13 mouse cellular contexts compared by ENCODE assay signal in the genomic region with DNA sequence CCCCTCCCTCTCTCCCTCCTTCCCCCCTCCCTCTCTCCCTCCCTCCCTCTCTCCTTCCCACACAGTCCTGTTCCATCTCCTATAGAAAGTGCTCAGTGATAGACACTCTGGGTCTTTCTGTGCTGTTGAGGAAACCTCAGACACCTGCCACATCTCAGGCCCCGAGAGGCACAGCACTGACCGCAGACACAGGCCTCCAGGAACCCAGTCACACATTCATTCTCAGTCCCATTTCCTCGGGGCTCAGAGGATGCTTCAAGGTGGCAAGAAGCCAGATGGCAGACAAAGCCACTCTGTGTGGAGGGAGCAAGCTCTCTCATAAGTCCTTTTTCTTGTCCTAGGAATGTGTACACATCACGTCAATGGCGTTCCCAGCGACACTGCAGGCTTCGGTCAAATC.
A peak's percentile ranks its signal among the peaks of the same experiment; 100 is the strongest.
DNase-seq lines count a peak whose midpoint lies in the region; ATAC-seq and TF ChIP-seq lines count a peak whose summit lies in the region.
"Had no signal": no experiment of that assay in that cellular context is flagged by ENCODE, and none has a peak within 500 bp of the region (broad histone marks: within the 10 kb centered on the region; RNA-seq: fewer than 3 reads in every experiment).

No protein-coding gene starts in this region.

- WGBS in forebrain, embryonic 14.5 days = 57% methylated on average over 7 of the region's 7 CpGs
- 81% methylated on average over 7 of the region's 7 CpGs for WGBS in forebrain, embryonic 12.5 days
- WGBS in lung, embryonic 15.5 days = 48% methylated on average over 7 of the region's 7 CpGs
- 36% methylated on average over 7 of the region's 7 CpGs for WGBS in hindbrain, postnatal 0 days

- H3K27ac ChIP-seq in forebrain, embryonic 14.5 days (ENCODE audit: low read depth, low read length) = no peak overlapping the region
- H3K27ac ChIP-seq in forebrain, embryonic 12.5 days = no peak overlapping the region
- no peak overlapping the region for H3K27ac ChIP-seq in lung, embryonic 15.5 days
- H3K27ac ChIP-seq in hindbrain, postnatal 0 days = peak overlapping the region; percentile 54; the same call in 1 of the 2 replicates
- H3K27ac ChIP-seq: heart, embryonic 15.5 days; liver, embryonic 13.5 days had no signal

- peak; percentile 45; the same call in 1 of the 2 replicates for ATAC-seq in forebrain, embryonic 14.5 days
- ATAC-seq in forebrain, embryonic 12.5 days (ENCODE audit: low FRiP score) = no peak
- peak; percentile 53; the same call in 1 of the 2 replicates for ATAC-seq in lung, embryonic 15.5 days (ENCODE audit: borderline replicate concordance, extremely low read depth, low FRiP score, low TSS enrichment)
- ATAC-seq in hindbrain, postnatal 0 days = peak; percentile 81
- ATAC-seq in activated CD4-positive, CD25-positive, alpha-beta regulatory T cell, adult 4 months = no peak
- ATAC-seq: Patski had no signal

- no peak for TF ChIP-seq POLR2A in brain, embryonic 14.5 days (IDR thresholded peaks at IDR 0.05; ENCODE audit: borderline replicate concordance, extremely low read depth, insufficient read depth, insufficient read length, poor library complexity, severe bottlenecking)

- H3K4me3 ChIP-seq in forebrain, embryonic 14.5 days (ENCODE audit: low read depth, low read length) = no peak overlapping the region
- H3K4me3 ChIP-seq in forebrain, embryonic 12.5 days (replicated peaks) = no peak overlapping the region
- H3K4me3 ChIP-seq in lung, embryonic 15.5 days = no peak overlapping the region
- H3K4me3 ChIP-seq in hindbrain, postnatal 0 days (ENCODE audit: low read length) = no peak overlapping the region
- H3K4me3 ChIP-seq: heart, embryonic 15.5 days; liver, embryonic 13.5 days had no signal

- peak; percentile 56 for DNase-seq in forebrain, embryonic 14.5 days (ENCODE audit: low spot score)
- no peak for DNase-seq in lung, postnatal 25 days (ENCODE audit: low spot score)
- DNase-seq in brain, embryonic 14.5 days (ENCODE audit: low read depth) = peak; percentile 79
- peak; percentile 78 for DNase-seq in hindbrain, postnatal 0 days (ENCODE audit: low spot score)
- DNase-seq in kidney, postnatal 36 days = no peak
- DNase-seq: adrenal gland, postnatal 10 days; kidney, adult 2 months; liver, embryonic 13.5 days had no signal

- H3K9me3 ChIP-seq in forebrain, embryonic 14.5 days (replicated peaks; ENCODE audit: control insufficient read depth, low read length) = no peaks in the 10 kb centered on the region
- no peaks in the 10 kb centered on the region for H3K9me3 ChIP-seq in forebrain, embryonic 12.5 days
- no peaks in the 10 kb centered on the region for H3K9me3 ChIP-seq in lung, embryonic 15.5 days
- H3K9me3 ChIP-seq in hindbrain, postnatal 0 days (ENCODE audit: low read length) = no peaks in the 10 kb centered on the region
- H3K9me3 ChIP-seq: heart, embryonic 15.5 days; liver, embryonic 13.5 days had no signal

- no peaks in the 10 kb centered on the region for H3K36me3 ChIP-seq in forebrain, embryonic 14.5 days (ENCODE audit: control insufficient read depth, insufficient read depth, low read length)
- H3K36me3 ChIP-seq in forebrain, embryonic 12.5 days (replicated peaks) = no peaks in the 10 kb centered on the region
- H3K36me3 ChIP-seq in lung, embryonic 15.5 days = no peaks in the 10 kb centered on the region
- H3K36me3 ChIP-seq in hindbrain, postnatal 0 days (ENCODE audit: insufficient read depth, low read length) = no peaks in the 10 kb centered on the region
- H3K36me3 ChIP-seq: heart, embryonic 15.5 days; liver, embryonic 13.5 days had no signal

- H3K9ac ChIP-seq in forebrain, embryonic 14.5 days (ENCODE audit: low read length) = no peak overlapping the region
- no peak overlapping the region for H3K9ac ChIP-seq in forebrain, embryonic 12.5 days
- H3K9ac ChIP-seq in lung, embryonic 15.5 days = no peak overlapping the region
- no peak overlapping the region for H3K9ac ChIP-seq in hindbrain, postnatal 0 days (replicated peaks; ENCODE audit: low read length)
- H3K9ac ChIP-seq: heart, embryonic 15.5 days; liver, embryonic 13.5 days had no signal

- H3K4me1 ChIP-seq in forebrain, embryonic 14.5 days (ENCODE audit: control insufficient read depth, insufficient read depth, low read length) = peaks cover 8% of the 10 kb centered on the region; the same call in 1 of the 2 replicates
- H3K4me1 ChIP-seq in forebrain, embryonic 12.5 days = peaks cover 13% of the 10 kb centered on the region
- H3K4me1 ChIP-seq in lung, embryonic 15.5 days = peaks cover 18% of the 10 kb centered on the region
- H3K4me1 ChIP-seq in hindbrain, postnatal 0 days (ENCODE audit: insufficient read depth, low read length) = peaks cover 12% of the 10 kb centered on the region; the same call in 1 of the 2 replicates
- H3K4me1 ChIP-seq: liver, embryonic 13.5 days had no signal

- TF ChIP-seq CTCF in brain, embryonic 14.5 days (IDR thresholded peaks at IDR 0.05; ENCODE audit: borderline replicate concordance, extremely low read depth, insufficient read depth, insufficient read length) = no peak
- no peak for TF ChIP-seq CTCF in hindbrain, postnatal 0 days (IDR thresholded peaks at IDR 0.05; ENCODE audit: low read depth)

- H3K4me2 ChIP-seq in forebrain, embryonic 14.5 days (ENCODE audit: low read length) = no peak overlapping the region
- no peak overlapping the region for H3K4me2 ChIP-seq in forebrain, embryonic 12.5 days
- no peak overlapping the region for H3K4me2 ChIP-seq in lung, embryonic 15.5 days
- no peak overlapping the region for H3K4me2 ChIP-seq in hindbrain, postnatal 0 days (ENCODE audit: low read depth, low read length)
- H3K4me2 ChIP-seq: heart, embryonic 15.5 days; liver, embryonic 13.5 days had no signal

- no peaks in the 10 kb centered on the region for H3K27me3 ChIP-seq in forebrain, embryonic 14.5 days (replicated peaks; ENCODE audit: control insufficient read depth, insufficient read depth, low read length)
- H3K27me3 ChIP-seq in forebrain, embryonic 12.5 days = no peaks in the 10 kb centered on the region
- no peaks in the 10 kb centered on the region for H3K27me3 ChIP-seq in lung, embryonic 15.5 days
- no peaks in the 10 kb centered on the region for H3K27me3 ChIP-seq in hindbrain, postnatal 0 days (ENCODE audit: insufficient read depth, low read length)
- H3K27me3 ChIP-seq: heart, embryonic 15.5 days; liver, embryonic 13.5 days had no signal

Comparison
In these comparisons a context has a peak if more than half of its experiments do, and no peak if none do; other contexts are left out.
1. ATAC-seq: peak in forebrain, embryonic 14.5 days (single experiment), lung, embryonic 15.5 days (single experiment) and hindbrain, postnatal 0 days (single experiment); none in forebrain, embryonic 12.5 days (single experiment) and activated CD4-positive, CD25-positive, alpha-beta regulatory T cell, adult 4 months (single experiment).
2. DNase-seq: peak in forebrain, embryonic 14.5 days (single experiment), brain, embryonic 14.5 days (single experiment) and hindbrain, postnatal 0 days (single experiment); none in lung, postnatal 25 days (single experiment) and kidney, postnatal 36 days (0 of 2).